In genomic region chr5:85536329-85536728, GRCm38 (mm10) we compare ENCODE assay signal across 25 mouse cellular contexts.
DNase-seq lines count a peak whose midpoint lies in the region; ATAC-seq and TF ChIP-seq lines count a peak whose summit lies in the region.
"Had no signal": no experiment of that assay in that cellular context is flagged by ENCODE, and none has a peak within 500 bp of the region (broad histone marks: within the 10 kb centered on the region; RNA-seq: fewer than 3 reads in every experiment).

No protein-coding gene starts in this region.

- H3K9me3 ChIP-seq in forebrain, embryonic 14.5 days (replicated peaks; ENCODE audit: control insufficient read depth, low read length) = no peaks in the 10 kb centered on the region; the same call in 1 of the 2 replicates
- H3K9me3 ChIP-seq in forebrain, postnatal 0 days (ENCODE audit: low read length) = no peaks in the 10 kb centered on the region
- H3K9me3 ChIP-seq in midbrain, postnatal 0 days (ENCODE audit: low read length) = no peaks in the 10 kb centered on the region
- no peaks in the 10 kb centered on the region for H3K9me3 ChIP-seq in midbrain, embryonic 11.5 days (ENCODE audit: control insufficient read depth, low read length)
- no peaks in the 10 kb centered on the region for H3K9me3 ChIP-seq in embryonic facial prominence, embryonic 14.5 days (ENCODE audit: control insufficient read depth, low read length)
- no peaks in the 10 kb centered on the region for H3K9me3 ChIP-seq in limb, embryonic 15.5 days
- no peaks in the 10 kb centered on the region for H3K9me3 ChIP-seq in liver, embryonic 11.5 days (ENCODE audit: control insufficient read depth, low read length)
- H3K9me3 ChIP-seq: forebrain, embryonic 10.5 days; forebrain, embryonic 13.5 days; heart, embryonic 10.5 days; hindbrain, embryonic 12.5 days; hindbrain, embryonic 15.5 days had no signal

- no peaks in the 10 kb centered on the region for H3K36me3 ChIP-seq in forebrain, embryonic 14.5 days (ENCODE audit: control insufficient read depth, insufficient read depth, low read length)
- H3K36me3 ChIP-seq in forebrain, postnatal 0 days (ENCODE audit: insufficient read depth) = no peaks in the 10 kb centered on the region
- no peaks in the 10 kb centered on the region for H3K36me3 ChIP-seq in midbrain, postnatal 0 days (ENCODE audit: insufficient read depth, low read length)
- H3K36me3 ChIP-seq in midbrain, embryonic 11.5 days (ENCODE audit: control insufficient read depth, insufficient read depth, low read length) = no peaks in the 10 kb centered on the region
- no peaks in the 10 kb centered on the region for H3K36me3 ChIP-seq in embryonic facial prominence, embryonic 14.5 days (ENCODE audit: control insufficient read depth, insufficient read depth, low read length)
- no peaks in the 10 kb centered on the region for H3K36me3 ChIP-seq in limb, embryonic 15.5 days
- H3K36me3 ChIP-seq in liver, embryonic 11.5 days (ENCODE audit: control insufficient read depth, insufficient read depth, low read length) = no peaks in the 10 kb centered on the region
- H3K36me3 ChIP-seq: forebrain, embryonic 10.5 days; heart, embryonic 10.5 days; heart, embryonic 13.5 days; hindbrain, embryonic 12.5 days; hindbrain, embryonic 15.5 days had no signal

- no peaks in the 10 kb centered on the region for H3K27me3 ChIP-seq in forebrain, embryonic 14.5 days (replicated peaks; ENCODE audit: control insufficient read depth, insufficient read depth, low read length)
- H3K27me3 ChIP-seq in forebrain, postnatal 0 days (ENCODE audit: insufficient read depth, low read length) = no peaks in the 10 kb centered on the region
- no peaks in the 10 kb centered on the region for H3K27me3 ChIP-seq in midbrain, postnatal 0 days (ENCODE audit: insufficient read depth, low read length)
- no peaks in the 10 kb centered on the region for H3K27me3 ChIP-seq in midbrain, embryonic 11.5 days (ENCODE audit: control insufficient read depth, insufficient read depth, low read length)
- H3K27me3 ChIP-seq in embryonic facial prominence, embryonic 14.5 days (replicated peaks; ENCODE audit: control insufficient read depth, insufficient read depth, low read length) = no peaks in the 10 kb centered on the region
- no peaks in the 10 kb centered on the region for H3K27me3 ChIP-seq in limb, embryonic 15.5 days
- no peaks in the 10 kb centered on the region for H3K27me3 ChIP-seq in liver, embryonic 11.5 days (replicated peaks; ENCODE audit: control insufficient read depth, insufficient read depth, low read length)
- H3K27me3 ChIP-seq: forebrain, embryonic 13.5 days; heart, embryonic 13.5 days; hindbrain, embryonic 12.5 days; hindbrain, embryonic 15.5 days had no signal

- H3K4me3 ChIP-seq in forebrain, embryonic 14.5 days (ENCODE audit: low read depth, low read length) = no peak overlapping the region
- H3K4me3 ChIP-seq in forebrain, postnatal 0 days (ENCODE audit: low read depth, low read length) = no peak overlapping the region
- H3K4me3 ChIP-seq in midbrain, postnatal 0 days (ENCODE audit: low read depth, low read length) = no peak overlapping the region
- H3K4me3 ChIP-seq in midbrain, embryonic 11.5 days (ENCODE audit: low read depth, low read length) = no peak overlapping the region
- no peak overlapping the region for H3K4me3 ChIP-seq in embryonic facial prominence, embryonic 14.5 days (ENCODE audit: low read depth, low read length)
- H3K4me3 ChIP-seq in limb, embryonic 15.5 days = no peak overlapping the region
- no peak overlapping the region for H3K4me3 ChIP-seq in liver, embryonic 11.5 days (ENCODE audit: low read depth, low read length)
- H3K4me3 ChIP-seq: forebrain, embryonic 10.5 days; forebrain, embryonic 13.5 days; gastrocnemius, adult 2 months; heart, adult 2 months; heart, embryonic 10.5 days; heart, embryonic 13.5 days; hindbrain, embryonic 12.5 days; hindbrain, embryonic 15.5 days had no signal

- WGBS in forebrain, embryonic 14.5 days = 60% methylated on average over 1 of the region's 1 CpGs
- WGBS in forebrain, postnatal 0 days = 34% methylated on average over 1 of the region's 1 CpGs
- 66% methylated on average over 1 of the region's 1 CpGs for WGBS in midbrain, postnatal 0 days
- WGBS in midbrain, embryonic 11.5 days = 84% methylated on average over 1 of the region's 1 CpGs
- 55% methylated on average over 1 of the region's 1 CpGs for WGBS in embryonic facial prominence, embryonic 14.5 days
- WGBS in limb, embryonic 15.5 days = 44% methylated on average over 1 of the region's 1 CpGs
- WGBS in liver, embryonic 11.5 days = 62% methylated on average over 1 of the region's 1 CpGs

- no peaks in the 10 kb centered on the region for H3K4me1 ChIP-seq in forebrain, embryonic 14.5 days (ENCODE audit: control insufficient read depth, insufficient read depth, low read length)
- H3K4me1 ChIP-seq in forebrain, postnatal 0 days (ENCODE audit: insufficient read depth) = no peaks in the 10 kb centered on the region
- H3K4me1 ChIP-seq in midbrain, postnatal 0 days (ENCODE audit: insufficient read depth, low read length) = no peaks in the 10 kb centered on the region
- H3K4me1 ChIP-seq in midbrain, embryonic 11.5 days (ENCODE audit: control insufficient read depth, insufficient read depth, low read length) = no peaks in the 10 kb centered on the region
- no peaks in the 10 kb centered on the region for H3K4me1 ChIP-seq in embryonic facial prominence, embryonic 14.5 days (ENCODE audit: control insufficient read depth, insufficient read depth, low read length)
- H3K4me1 ChIP-seq in limb, embryonic 15.5 days = no peaks in the 10 kb centered on the region
- H3K4me1 ChIP-seq in liver, embryonic 11.5 days (replicated peaks; ENCODE audit: control insufficient read depth, insufficient read depth, low read length) = no peaks in the 10 kb centered on the region
- H3K4me1 ChIP-seq: forebrain, embryonic 10.5 days; forebrain, embryonic 13.5 days; heart, embryonic 10.5 days; heart, embryonic 13.5 days; hindbrain, embryonic 12.5 days; hindbrain, embryonic 15.5 days had no signal

- no peak overlapping the region for H3K27ac ChIP-seq in forebrain, embryonic 14.5 days (ENCODE audit: low read depth, low read length)
- no peak overlapping the region for H3K27ac ChIP-seq in forebrain, postnatal 0 days (ENCODE audit: low read depth, low read length)
- no peak overlapping the region for H3K27ac ChIP-seq in midbrain, postnatal 0 days (ENCODE audit: low read depth, low read length)
- H3K27ac ChIP-seq in midbrain, embryonic 11.5 days (ENCODE audit: low read depth, low read length) = no peak overlapping the region
- H3K27ac ChIP-seq in embryonic facial prominence, embryonic 14.5 days (replicated peaks; ENCODE audit: low read depth, low read length) = no peak overlapping the region
- H3K27ac ChIP-seq in limb, embryonic 15.5 days = no peak overlapping the region
- H3K27ac ChIP-seq in liver, embryonic 11.5 days (ENCODE audit: low read depth, low read length) = no peak overlapping the region
- H3K27ac ChIP-seq: forebrain, embryonic 10.5 days; forebrain, embryonic 13.5 days; gastrocnemius, adult 2 months; heart, adult 2 months; heart, embryonic 10.5 days; heart, embryonic 13.5 days; hindbrain, embryonic 12.5 days; hindbrain, embryonic 15.5 days had no signal

- no peak overlapping the region for H3K9ac ChIP-seq in forebrain, embryonic 14.5 days (ENCODE audit: low read length)
- no peak overlapping the region for H3K9ac ChIP-seq in forebrain, postnatal 0 days
- no peak overlapping the region for H3K9ac ChIP-seq in midbrain, postnatal 0 days (replicated peaks; ENCODE audit: low read length, poor library complexity, severe bottlenecking)
- no peak overlapping the region for H3K9ac ChIP-seq in midbrain, embryonic 11.5 days (ENCODE audit: low read length)
- no peak overlapping the region for H3K9ac ChIP-seq in embryonic facial prominence, embryonic 14.5 days (ENCODE audit: low read depth, low read length)
- H3K9ac ChIP-seq in limb, embryonic 15.5 days = no peak overlapping the region
- H3K9ac ChIP-seq in liver, embryonic 11.5 days (ENCODE audit: low read depth, low read length) = no peak overlapping the region
- H3K9ac ChIP-seq: forebrain, embryonic 13.5 days; heart, embryonic 13.5 days; hindbrain, embryonic 12.5 days; hindbrain, embryonic 15.5 days had no signal

- no peak for ATAC-seq in forebrain, embryonic 14.5 days
- no peak for ATAC-seq in forebrain, postnatal 0 days
- no peak for ATAC-seq in midbrain, postnatal 0 days (ENCODE audit: low FRiP score)
- no peak for ATAC-seq in midbrain, embryonic 11.5 days (ENCODE audit: low FRiP score)
- ATAC-seq in embryonic facial prominence, embryonic 14.5 days (ENCODE audit: low read depth) = peak; percentile 72
- peak; percentile 40; the same call in 1 of the 2 replicates for ATAC-seq in limb, embryonic 15.5 days (ENCODE audit: insufficient number of reproducible peaks, low FRiP score, low TSS enrichment, low read depth)
- no peak for ATAC-seq in liver, embryonic 11.5 days (replicated peaks; ENCODE audit: low FRiP score)
- ATAC-seq: CD4-positive, CD25-positive, alpha-beta regulatory T cell, adult 4 months; forebrain, embryonic 13.5 days; intestine, postnatal 0 days had no signal

- no peak overlapping the region for H3K4me2 ChIP-seq in forebrain, embryonic 14.5 days (ENCODE audit: low read length)
- no peak overlapping the region for H3K4me2 ChIP-seq in forebrain, postnatal 0 days (ENCODE audit: low read depth)
- no peak overlapping the region for H3K4me2 ChIP-seq in midbrain, postnatal 0 days (ENCODE audit: low read depth, low read length, poor library complexity, severe bottlenecking)
- no peak overlapping the region for H3K4me2 ChIP-seq in midbrain, embryonic 11.5 days
- no peak overlapping the region for H3K4me2 ChIP-seq in embryonic facial prominence, embryonic 14.5 days (ENCODE audit: low read depth, low read length)
- H3K4me2 ChIP-seq in limb, embryonic 15.5 days = no peak overlapping the region
- H3K4me2 ChIP-seq in liver, embryonic 11.5 days = no peak overlapping the region
- H3K4me2 ChIP-seq: forebrain, embryonic 13.5 days; heart, embryonic 13.5 days; hindbrain, embryonic 12.5 days; hindbrain, embryonic 15.5 days had no signal

- DNase-seq in forebrain, embryonic 14.5 days (ENCODE audit: low spot score) = peak; percentile 18
- no peak for DNase-seq in forebrain, postnatal 0 days
- DNase-seq in midbrain, postnatal 0 days (ENCODE audit: low spot score) = peak; percentile 3
- no peak for DNase-seq in midbrain, embryonic 11.5 days (ENCODE audit: low spot score, missing footprints)
- DNase-seq in embryonic facial prominence, embryonic 14.5 days (ENCODE audit: low spot score) = peak; percentile 81
- DNase-seq in heart, adult 18-20 months = no peak
- DNase-seq in liver, embryonic 11.5 days (ENCODE audit: low spot score) = no peak
- DNase-seq: adrenal gland, adult 2 months; adrenal gland, postnatal 14 days; cerebellum, adult 18-20 months; cerebellum, adult 9-10 months; embryo, embryonic 11 days; gastrocnemius, adult 2 months; gastrocnemius, postnatal 14 days; heart, adult 2 months; heart, postnatal 14 days had no signal

- no peak for TF ChIP-seq CTCF in forebrain, postnatal 0 days (IDR thresholded peaks at IDR 0.05; ENCODE audit: low read depth)
- TF ChIP-seq CTCF in midbrain, postnatal 0 days (IDR thresholded peaks at IDR 0.05) = no peak

Comparison
In these comparisons a context has a peak if more than half of its experiments do, and no peak if none do; other contexts are left out.
1. DNase-seq: peak in forebrain, embryonic 14.5 days (single experiment), midbrain, postnatal 0 days (single experiment) and embryonic facial prominence, embryonic 14.5 days (single experiment); none in forebrain, postnatal 0 days (single experiment), midbrain, embryonic 11.5 days (single experiment), heart, adult 18-20 months (0 of 2) and liver, embryonic 11.5 days (single experiment).
2. ATAC-seq: peak in embryonic facial prominence, embryonic 14.5 days (single experiment) and limb, embryonic 15.5 days (single experiment); none in forebrain, embryonic 14.5 days (single experiment), forebrain, postnatal 0 days (single experiment), midbrain, postnatal 0 days (single experiment), midbrain, embryonic 11.5 days (single experiment) and liver, embryonic 11.5 days (single experiment).